Mouse (Mus musculus): Measurements from ENCODE around the gene Blmh. TPM values are rescaled to one million over a fixed set of nuclear protein-coding genes. Genes with fewer than 3 reads are reported as not detected.
A peak's percentile ranks its signal among the peaks of the same experiment; 100 is the strongest.

The Blmh gene
- 10 to 100 TPM; 82.3 to 93.3 TPM for total RNA-seq (2021)
- long read RNA-seq, experiment 1, transcript Blmh-201 (12 exons, 2,497 nt), result major isoform, 25 of 31 reads
- long read RNA-seq, experiment 1, partial matches to known transcripts, result 4 of 31 reads
- long read RNA-seq, experiment 1, other reads (novel, unspliced or antisense), result 2 of 31 reads
- long read RNA-seq, experiment 2, transcript Blmh-201 (12 exons, 2,497 nt), result major isoform, 124 of 154 reads
- long read RNA-seq, experiment 2, partial matches to known transcripts, result 13 of 154 reads
- long read RNA-seq, experiment 2, other reads (novel, unspliced or antisense), result 15 of 154 reads

GRCm38 (mm10) chr11:76924759-76925236, at the start of gene Blmh:
TSS of gene Blmh (plus strand) at chr11:76924809.
- DNase-seq (ENCODE audit: low spot score in 2 of 2), result no peak

GRCm38 (mm10) chr11:76879816-76880215, 44.8 kb upstream of the Blmh start:
- DNase-seq (ENCODE audit: low spot score in 2 of 2), result no peak

- no peak for DNase-seq (ENCODE audit: low spot score in 2 of 2)
Measured at GRCm38 (mm10) chr11:76884451-76884850, 40.2 kb upstream of the Blmh start.

- DNase-seq (ENCODE audit: low spot score in 2 of 2), result peak in 1 of 2 experiments; percentile 29
Measured at GRCm38 (mm10) chr11:76889339-76890164, 35.1 kb upstream of the Blmh start.

- DNase-seq (ENCODE audit: low spot score in 2 of 2), result no peak
Measured at GRCm38 (mm10) chr11:76891171-76891570, 33.4 kb upstream of the Blmh start.

- no peak for DNase-seq (ENCODE audit: low spot score in 2 of 2)
Measured at GRCm38 (mm10) chr11:76891738-76892349, 32.8 kb upstream of the Blmh start.

- DNase-seq (ENCODE audit: low spot score in 2 of 2), result no peak
Measured at GRCm38 (mm10) chr11:76892972-76893371, 31.6 kb upstream of the Blmh start.

GRCm38 (mm10) chr11:76893570-76893969, 31.0 kb upstream of the Blmh start:
- peak in 1 of 2 experiments; percentile 15 for DNase-seq (ENCODE audit: low spot score in 2 of 2)

- peak in 1 of 2 experiments; percentile 31 for DNase-seq (ENCODE audit: low spot score in 2 of 2)
Measured at GRCm38 (mm10) chr11:76894240-76894639, 30.4 kb upstream of the Blmh start.

- DNase-seq (ENCODE audit: low spot score in 2 of 2), result no peak
Measured at GRCm38 (mm10) chr11:76896360-76896759, 28.2 kb upstream of the Blmh start.

- DNase-seq (ENCODE audit: low spot score in 2 of 2), result no peak
Measured at GRCm38 (mm10) chr11:76897126-76897525, 27.5 kb upstream of the Blmh start.

- DNase-seq (ENCODE audit: low spot score in 2 of 2), result no peak
Measured at GRCm38 (mm10) chr11:76897871-76898270, 26.7 kb upstream of the Blmh start.

GRCm38 (mm10) chr11:76898751-76899150, 25.9 kb upstream of the Blmh start:
- no peak for DNase-seq (ENCODE audit: low spot score in 2 of 2)

GRCm38 (mm10) chr11:76899758-76900738, 24.6 kb upstream of the Blmh start:
- peak in 1 of 2 experiments; percentile 20 for DNase-seq (ENCODE audit: low spot score in 2 of 2)

- no peak for DNase-seq (ENCODE audit: low spot score in 2 of 2)
Measured at GRCm38 (mm10) chr11:76901579-76902361, 22.8 kb upstream of the Blmh start, which contains the start of gene Tmigd1. TSS of gene Tmigd1 (plus strand) at chr11:76902159.

GRCm38 (mm10) chr11:76904340-76904739, 20.3 kb upstream of the Blmh start:
- DNase-seq (ENCODE audit: low spot score in 2 of 2), result no peak

- DNase-seq (ENCODE audit: low spot score in 2 of 2), result no peak
Measured at GRCm38 (mm10) chr11:76908651-76909050, 16.0 kb upstream of the Blmh start.

GRCm38 (mm10) chr11:76911325-76912054, 13.1 kb upstream of the Blmh start:
- no peak for DNase-seq (ENCODE audit: low spot score in 2 of 2)

GRCm38 (mm10) chr11:76912055-76912395, 12.6 kb upstream of the Blmh start:
- DNase-seq (ENCODE audit: low spot score in 2 of 2), result no peak
